Mouse (Mus musculus) G1E (cell line): Measurements from ENCODE around the gene Prpf8. TPM values are rescaled to one million over a fixed set of nuclear protein-coding genes. Genes with fewer than 3 reads are reported as not detected.
A peak's percentile ranks its signal among the peaks of the same experiment; 100 is the strongest.

ENCODE experiments used
- ATAC-seq: 2 replicates; pipeline ENCODE4 v1.8.0; 2016; ENCODE audit warnings: mild to moderate bottlenecking; ENCODE audit not compliant: insufficient number of reproducible peaks, poor library complexity, low FRiP score, severe bottlenecking; ENCODE audit errors: extremely low read depth
- DNase-seq: peaks from one replicate; pipeline ENCODE4 v3.0.0; 2012; ENCODE audit warnings: low spot score
- H3K27me3 ChIP-seq: 2 replicates; pipeline ENCODE4 v1.6.1; 2012; ENCODE audit warnings: mild to moderate bottlenecking, low read length, inconsistent platforms; ENCODE audit not compliant: insufficient read depth
- H3K36me3 ChIP-seq: replicated peaks from 2 replicates; pipeline ENCODE3; 2012; ENCODE audit warnings: mild to moderate bottlenecking, inconsistent platforms
- H3K4me1 ChIP-seq: 2 replicates; pipeline ENCODE4 v1.6.1; 2012; ENCODE audit warnings: low read depth, low read length, inconsistent platforms, mixed read lengths; ENCODE audit not compliant: insufficient read depth
- H3K4me3 ChIP-seq: 2 replicates; pipeline ENCODE4 v1.5.1; 2012; ENCODE audit warnings: low read depth, mild to moderate bottlenecking, inconsistent platforms, low read length, moderate library complexity, mixed read lengths
- H3K9me3 ChIP-seq: replicated peaks from 2 replicates; pipeline ENCODE4 v1.6.1; 2012; ENCODE audit warnings: inconsistent platforms
- CTCF ChIP-seq: IDR thresholded peaks from 2 replicates; pipeline ENCODE4 v1.5.1; 2012; ENCODE audit warnings: low read depth, low read length, inconsistent platforms, mixed read lengths
- GATA1 ChIP-seq: IDR thresholded peaks from 2 replicates; pipeline ENCODE4 v1.6.1; 2012; ENCODE audit warnings: borderline replicate concordance, low read length, inconsistent platforms, mixed read lengths
- GATA2 ChIP-seq: IDR thresholded peaks from 2 replicates; pipeline ENCODE4 v1.6.1; 2012; ENCODE audit warnings: low read depth, low read length, inconsistent platforms, borderline replicate concordance
- POLR2AphosphoS5 ChIP-seq: IDR thresholded peaks from 2 replicates; pipeline ENCODE4 v1.6.1; 2012; ENCODE audit warnings: low read depth, low read length, inconsistent platforms; ENCODE audit not compliant: insufficient replicate concordance
- TAL1 ChIP-seq: conservative IDR thresholded peaks from 2 replicates; pipeline ENCODE4 v1.6.1; 2012; ENCODE audit warnings: low read depth, low read length, inconsistent platforms, mixed read lengths
- polyA plus RNA-seq: library from polyadenylated mRNA; stranded (reverse); fragments of >175 nt; gene quantifications from 2 replicates; pipeline ENCODE4 v1.2.3, GENCODE M21; 2012
- total RNA-seq, 2 experiments: library from RNA; stranded (forward) in 1 of 2; stranded (reverse) in 1 of 2; fragments of 200-1000 nt in 1 of 2; fragments of >200 nt in 1 of 2; fragmentation: Nextera tagmentation in 1 of 2; gene quantifications; 2 replicates each; pipeline ENCODE4 v1.2.3; 2014 to 2017

Gene Prpf8
- total and polyA plus RNA-seq, 3 experiments = 90.1 to 539 (median 150) TPM

GRCm38 (mm10) chr11:75462253-75462783, 24.3 kb upstream of the Prpf8 start:
- ATAC-seq (no peak), DNase-seq (peak; percentile 63)
- H3K4me3 ChIP-seq = peak overlapping the region; percentile 80
- H3K4me1 ChIP-seq = peaks cover 70% of the 10 kb centered on the region
- H3K9me3 ChIP-seq = peaks cover 3% of the 10 kb centered on the region; the same call in 1 of the 2 replicates
- H3K36me3 ChIP-seq = peaks cover 25% of the 10 kb centered on the region
- TF ChIP-seq CTCF (no peak), TAL1 (no peak), POLR2AphosphoS5 (no peak), GATA2 (no peak), GATA1 (no peak)
- H3K27me3 ChIP-seq = no peaks in the 10 kb centered on the region

GRCm38 (mm10) chr11:75462865-75463336, 23.7 kb upstream of the Prpf8 start:
- peak; percentile 76 for DNase-seq
- Histone ChIP-seq H3K36me3 (peaks cover 25% of the 10 kb centered on the region), H3K4me3 (peak overlapping the region; percentile 80; the same call in 1 of the 2 replicates), H3K9me3 (peaks cover 3% of the 10 kb centered on the region; the same call in 1 of the 2 replicates), H3K27me3 (peaks cover 2% of the 10 kb centered on the region; the same call in 1 of the 2 replicates), H3K4me1 (peaks cover 64% of the 10 kb centered on the region)
- peak; percentile 29; the same call in 1 of the 2 replicates for ATAC-seq
- TF ChIP-seq POLR2AphosphoS5 (no peak), CTCF (no peak), GATA2 (no peak), GATA1 (no peak), TAL1 (no peak)

- ATAC-seq (no peak), DNase-seq (no peak)
- Histone ChIP-seq H3K27me3 (peaks cover 4% of the 10 kb centered on the region; the same call in 1 of the 2 replicates), H3K36me3 (peaks cover 25% of the 10 kb centered on the region), H3K9me3 (peaks cover 3% of the 10 kb centered on the region; the same call in 1 of the 2 replicates), H3K4me1 (peaks cover 56% of the 10 kb centered on the region), H3K4me3 (no peak overlapping the region)
- TF ChIP-seq TAL1 = no peak
- TF ChIP-seq GATA2 = no peak
- no peak for TF ChIP-seq CTCF
- no peak for TF ChIP-seq POLR2AphosphoS5
- TF ChIP-seq GATA1 = no peak
These were observed 23.0 kb upstream of the Prpf8 start for GRCm38 (mm10) chr11:75463624-75464023.

GRCm38 (mm10) chr11:75464417-75464816, 22.2 kb upstream of the Prpf8 start:
- H3K4me3 ChIP-seq = no peak overlapping the region
- DNase-seq (no peak), ATAC-seq (no peak)
- H3K27me3 ChIP-seq = peaks cover 7% of the 10 kb centered on the region; the same call in 1 of the 2 replicates
- H3K36me3 ChIP-seq = peaks cover 25% of the 10 kb centered on the region
- peaks cover 3% of the 10 kb centered on the region; the same call in 1 of the 2 replicates for H3K9me3 ChIP-seq
- H3K4me1 ChIP-seq = peaks cover 49% of the 10 kb centered on the region
- TF ChIP-seq TAL1 (no peak), GATA2 (no peak), GATA1 (no peak), CTCF (no peak), POLR2AphosphoS5 (no peak)

- Histone ChIP-seq H3K4me3 (no peak overlapping the region), H3K27me3 (peaks cover 9% of the 10 kb centered on the region; the same call in 1 of the 2 replicates), H3K36me3 (peaks cover 25% of the 10 kb centered on the region), H3K4me1 (peaks cover 42% of the 10 kb centered on the region), H3K9me3 (peaks cover 3% of the 10 kb centered on the region; the same call in 1 of the 2 replicates)
- DNase-seq = no peak
- TF ChIP-seq GATA2 = no peak
- no peak for TF ChIP-seq POLR2AphosphoS5
- no peak for TF ChIP-seq CTCF
- no peak for TF ChIP-seq GATA1
- no peak for TF ChIP-seq TAL1
- no peak for ATAC-seq
These were observed 21.6 kb upstream of the Prpf8 start for GRCm38 (mm10) chr11:75465051-75465450.

GRCm38 (mm10) chr11:75466731-75467505, 19.7 kb upstream of the Prpf8 start:
- DNase-seq = no peak
- Histone ChIP-seq H3K4me3 (no peak overlapping the region), H3K9me3 (peaks cover 3% of the 10 kb centered on the region; the same call in 1 of the 2 replicates), H3K4me1 (peaks cover 30% of the 10 kb centered on the region), H3K36me3 (peaks cover 25% of the 10 kb centered on the region), H3K27me3 (peaks cover 9% of the 10 kb centered on the region; the same call in 1 of the 2 replicates)
- no peak for ATAC-seq
- TF ChIP-seq GATA1 = no peak
- no peak for TF ChIP-seq TAL1
- no peak for TF ChIP-seq CTCF
- no peak for TF ChIP-seq POLR2AphosphoS5
- no peak for TF ChIP-seq GATA2
